Mouse (Mus musculus) liver, embryonic 11.5 days (tissue): ENCODE results near the gene Tmc3. TPM values are rescaled to one million over a fixed set of nuclear protein-coding genes. Genes with fewer than 3 reads are reported as not detected.

Experiments used
- ATAC-seq: fragments of 200-750 bp; cut with Nextera tagmentation; replicated peaks from 2 replicates; pipeline ENCODE4 v1.8.0; 2017; ENCODE audit warnings: moderate number of reproducible peaks, mild to moderate bottlenecking, moderate TSS enrichment, moderate library complexity; ENCODE audit not compliant: low FRiP score
- DNase-seq: peaks from one replicate; pipeline ENCODE4 v3.0.0-alpha.2; 2017; ENCODE audit warnings: low spot score
- H3K27ac ChIP-seq: fragments of 300-500 bp; sonication (generic); 2 replicates; pipeline ENCODE4 v1.5.1; 2014; ENCODE audit warnings: mild to moderate bottlenecking, low read depth, low read length, control low read depth
- H3K27me3 ChIP-seq: fragments of 300-500 bp; sonication (generic); replicated peaks from 2 replicates; pipeline ENCODE4 v1.6.1; 2014; ENCODE audit warnings: low read length, mixed read lengths; ENCODE audit not compliant: control insufficient read depth, insufficient read depth
- H3K36me3 ChIP-seq: fragments of 300-500 bp; sonication (generic); 2 replicates; pipeline ENCODE4 v1.6.1; 2014; ENCODE audit warnings: mild to moderate bottlenecking, low read length, moderate library complexity, mixed read lengths; ENCODE audit not compliant: control insufficient read depth, insufficient read depth
- H3K4me1 ChIP-seq: fragments of 300-500 bp; sonication (generic); replicated peaks from 2 replicates; pipeline ENCODE4 v1.6.1; 2014; ENCODE audit warnings: low read length, mixed read lengths; ENCODE audit not compliant: control insufficient read depth, insufficient read depth
- H3K4me2 ChIP-seq: fragments of 300-500 bp; sonication (generic); 2 replicates; pipeline ENCODE4 v1.6.1; 2014; ENCODE audit warnings: mild to moderate bottlenecking, control low read depth, moderate library complexity
- H3K4me3 ChIP-seq: fragments of 300-500 bp; sonication (generic); 2 replicates; pipeline ENCODE4 v1.5.1; 2014; ENCODE audit warnings: low read depth, low read length, control low read depth
- H3K9ac ChIP-seq: fragments of 300-500 bp; sonication (generic); 2 replicates; pipeline ENCODE4 v1.6.1; 2014; ENCODE audit warnings: low read depth, low read length, control low read depth
- H3K9me3 ChIP-seq: fragments of 300-500 bp; sonication (generic); 2 replicates; pipeline ENCODE4 v1.6.1; 2016; ENCODE audit warnings: low read length, inconsistent platforms, mixed read lengths; ENCODE audit not compliant: control insufficient read depth
- WGBS: fragments of 180-500 bp; shearing (Covaris S2); extraction: QIAGEN DNeasy Blood & Tissue Kit; methylation state at CpG from one replicate; pipeline ENCODE4 v1.1.7; 2014; 5-methylcytosine and 5-hydroxymethylcytosine counted together
- polyA plus RNA-seq: library from polyadenylated mRNA; unstranded; fragments of >200 nt; fragmentation: Nextera tagmentation; extraction: Ambion mirVana; gene quantifications from 2 replicates; pipeline ENCODE4 v1.2.1, GENCODE M21; 2014

Tmc3 gene
- polyA plus RNA-seq, 1 experiment from 2014 or later, result 0.47 TPM

DNA sequence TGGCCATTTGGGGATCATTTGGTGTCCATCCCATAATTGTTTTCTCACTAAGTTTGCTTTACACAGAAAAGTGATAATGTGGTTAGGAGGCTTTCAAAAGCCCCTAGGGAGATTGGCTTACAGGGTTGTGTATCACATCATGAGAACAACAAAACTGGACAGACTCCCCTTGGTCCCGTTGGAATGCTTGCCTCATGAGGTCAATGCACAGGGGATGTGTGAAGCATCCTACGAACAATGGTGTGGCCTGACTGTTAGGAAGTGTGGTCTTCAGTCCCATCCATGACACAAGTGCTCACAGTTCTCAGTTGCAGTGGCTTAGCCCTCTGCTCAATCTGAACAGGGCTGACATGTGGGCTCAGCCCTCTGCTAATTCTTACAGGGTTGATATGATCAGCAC is 12.3 kb upstream of the Tmc3 start:
- DNase-seq, result no peak
- Histone ChIP-seq H3K36me3 (no peaks in the 10 kb centered on the region), H3K4me3 (no peak overlapping the region), H3K9me3 (no peaks in the 10 kb centered on the region), H3K27ac (no peak overlapping the region), H3K4me1 (no peaks in the 10 kb centered on the region), H3K27me3 (no peaks in the 10 kb centered on the region), H3K4me2 (no peak overlapping the region), H3K9ac (no peak overlapping the region)
- ATAC-seq, result no peak
- WGBS, result 77% methylated on average over 2 of the region's 2 CpGs

DNA sequence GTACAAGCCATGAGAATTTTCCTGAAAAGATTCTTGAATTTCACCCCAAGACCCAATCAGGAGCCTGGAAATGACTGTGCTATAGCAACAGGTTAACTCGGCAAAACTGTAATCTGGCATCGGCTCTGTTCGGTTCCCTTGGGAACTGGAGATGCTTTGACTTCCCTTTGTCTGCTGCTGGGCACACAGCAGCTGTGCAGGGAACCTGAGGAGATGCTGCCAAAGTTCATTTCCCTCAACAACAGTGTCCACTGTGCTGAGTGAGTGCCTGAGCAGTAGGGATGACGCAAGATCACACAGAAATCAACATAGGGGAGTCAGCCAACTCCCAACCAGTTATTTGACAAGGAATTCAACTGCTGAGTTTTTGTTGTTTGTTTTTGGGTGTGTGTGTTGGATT is 3.8 kb upstream of the Tmc3 start:
- Histone ChIP-seq H3K4me1 (peaks cover 3% of the 10 kb centered on the region; the same call in 1 of the 2 replicates), H3K9me3 (no peaks in the 10 kb centered on the region), H3K4me2 (no peak overlapping the region), H3K4me3 (no peak overlapping the region), H3K36me3 (no peaks in the 10 kb centered on the region), H3K27me3 (no peaks in the 10 kb centered on the region), H3K9ac (no peak overlapping the region), H3K27ac (no peak overlapping the region)
- 75% methylated on average over 4 of the region's 4 CpGs for WGBS
- ATAC-seq (no peak), DNase-seq (no peak)

DNA sequence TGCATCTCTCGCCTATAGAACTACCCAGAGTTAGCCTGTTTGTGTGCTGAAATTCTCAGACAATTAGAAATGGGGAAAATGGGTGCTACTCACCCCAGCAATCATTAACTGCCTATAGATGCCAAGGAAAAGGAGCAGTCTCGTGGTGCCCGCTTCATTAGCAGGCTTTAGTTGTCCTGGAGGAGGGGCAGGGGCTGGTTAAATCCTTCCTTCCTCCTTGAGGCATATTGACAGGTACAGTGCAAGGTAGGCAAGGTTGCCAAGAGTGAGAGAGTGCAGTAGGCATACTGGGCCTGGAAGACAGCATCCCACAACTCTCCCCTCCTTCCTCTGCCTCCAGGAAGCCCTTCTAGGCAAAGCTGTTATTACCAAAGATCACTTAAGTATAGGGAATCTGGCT is 9.3 kb downstream of the Tmc3 start:
- no peak overlapping the region for H3K9ac ChIP-seq
- no peaks in the 10 kb centered on the region for H3K4me1 ChIP-seq
- WGBS, result 87% methylated on average over 3 of the region's 3 CpGs
- H3K36me3 ChIP-seq, result no peaks in the 10 kb centered on the region
- H3K4me3 ChIP-seq, result no peak overlapping the region
- ATAC-seq, result no peak
- no peaks in the 10 kb centered on the region for H3K27me3 ChIP-seq
- no peak for DNase-seq
- no peak overlapping the region for H3K4me2 ChIP-seq
- H3K9me3 ChIP-seq, result no peaks in the 10 kb centered on the region
- no peak overlapping the region for H3K27ac ChIP-seq

DNA sequence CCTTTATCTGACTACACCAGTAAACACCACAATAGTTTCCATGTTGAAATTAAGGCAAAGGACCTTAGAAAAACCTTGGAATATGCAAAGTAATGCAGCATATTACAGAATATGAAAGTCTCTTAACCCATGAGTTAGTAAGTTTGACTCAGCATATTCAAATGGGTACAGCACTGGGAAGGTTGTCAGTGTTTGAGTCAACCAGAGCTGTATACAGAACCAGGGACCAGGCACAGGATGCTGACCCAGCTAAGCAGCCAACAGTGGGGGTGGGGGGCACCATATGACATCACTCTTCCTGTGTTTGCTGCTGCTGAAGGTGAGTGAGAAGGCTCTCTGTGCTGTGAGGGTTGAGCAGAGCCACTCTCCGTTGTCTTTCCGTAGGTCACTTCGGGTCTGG is 12.3 kb downstream of the Tmc3 start:
- Histone ChIP-seq H3K4me1 (peaks cover 4% of the 10 kb centered on the region; the same call in 1 of the 2 replicates), H3K4me2 (no peak overlapping the region), H3K27me3 (no peaks in the 10 kb centered on the region), H3K36me3 (no peaks in the 10 kb centered on the region), H3K27ac (no peak overlapping the region), H3K9ac (no peak overlapping the region), H3K4me3 (no peak overlapping the region), H3K9me3 (no peaks in the 10 kb centered on the region)
- no peak for DNase-seq
- 83% methylated on average over 3 of the region's 3 CpGs for WGBS
- no peak for ATAC-seq

DNA sequence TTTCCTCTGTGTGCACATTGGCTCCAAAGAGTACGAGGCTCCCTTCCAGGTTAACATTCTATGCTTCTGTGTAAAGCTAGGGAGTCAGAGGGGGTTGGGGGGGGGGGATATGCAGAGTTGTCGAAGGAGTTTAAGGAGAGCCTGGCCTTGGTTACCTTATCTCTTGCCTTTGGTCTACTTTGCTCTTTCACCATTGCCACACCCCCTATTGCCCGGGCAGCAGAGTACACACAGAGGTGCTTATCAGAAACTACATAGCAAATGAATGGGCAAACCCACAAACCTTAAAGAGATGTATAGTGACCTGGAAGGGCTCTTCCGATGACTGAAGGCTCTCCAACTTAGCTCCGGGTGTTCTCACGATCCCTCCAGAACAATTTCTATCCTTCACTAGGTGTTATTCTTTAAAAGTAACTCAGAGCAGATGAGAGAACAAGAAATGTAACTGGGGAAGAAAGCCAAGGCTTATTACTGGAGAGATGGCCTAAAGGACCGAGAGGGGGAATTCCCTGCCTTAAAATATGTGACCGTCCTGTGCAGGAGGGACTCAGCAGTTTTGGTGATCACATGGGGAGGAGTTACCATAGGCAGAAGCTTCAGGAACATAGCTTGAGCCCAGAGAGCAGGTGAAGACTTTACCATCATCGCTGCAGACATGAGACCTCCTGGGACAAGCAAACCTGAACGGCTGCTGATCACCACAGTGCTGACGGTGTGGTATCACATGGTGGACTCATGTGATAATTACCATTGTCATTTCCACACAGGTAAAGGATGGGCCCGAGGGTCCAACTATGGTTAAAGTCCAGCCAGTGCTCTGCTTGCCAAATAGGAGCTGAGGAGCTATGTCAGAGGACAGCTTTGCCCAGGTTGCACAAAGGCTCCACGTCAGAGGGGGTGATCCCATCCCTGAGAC is 14.5 kb downstream of the Tmc3 start:
- 65% methylated on average over 13 of the region's 13 CpGs for WGBS
- H3K9ac ChIP-seq, result no peak overlapping the region
- no peak overlapping the region for H3K4me3 ChIP-seq
- no peaks in the 10 kb centered on the region for H3K36me3 ChIP-seq
- no peak overlapping the region for H3K27ac ChIP-seq
- H3K9me3 ChIP-seq, result no peaks in the 10 kb centered on the region
- no peak overlapping the region for H3K4me2 ChIP-seq
- H3K4me1 ChIP-seq, result peaks cover 4% of the 10 kb centered on the region; the same call in 1 of the 2 replicates
- DNase-seq (no peak), ATAC-seq (peak; percentile 58; the same call in 1 of the 2 replicates)
- no peaks in the 10 kb centered on the region for H3K27me3 ChIP-seq

DNA sequence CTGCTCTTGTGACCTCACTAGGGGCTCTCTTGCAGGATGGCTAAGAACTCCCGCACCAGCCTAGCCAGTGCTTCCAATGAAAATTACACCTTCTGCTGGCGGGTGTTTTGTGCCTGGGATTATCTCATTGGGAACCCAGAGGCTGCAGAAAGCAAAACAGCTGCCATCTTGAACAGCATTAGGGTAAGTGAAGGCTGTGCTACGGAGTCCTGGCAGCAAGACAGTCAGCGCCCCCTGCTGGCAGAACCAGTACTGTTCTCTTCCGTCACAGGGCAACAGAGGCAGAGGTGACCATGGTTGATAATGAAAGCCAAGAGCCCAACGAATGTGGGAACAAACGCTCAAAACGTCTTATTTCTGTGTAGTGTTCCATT is 15.2 kb downstream of the Tmc3 start:
- Histone ChIP-seq H3K4me3 (no peak overlapping the region), H3K27ac (no peak overlapping the region), H3K9ac (no peak overlapping the region), H3K27me3 (no peaks in the 10 kb centered on the region), H3K4me2 (no peak overlapping the region), H3K9me3 (no peaks in the 10 kb centered on the region), H3K4me1 (peaks cover 4% of the 10 kb centered on the region; the same call in 1 of the 2 replicates), H3K36me3 (no peaks in the 10 kb centered on the region)
- ATAC-seq (peak; percentile 75; the same call in 1 of the 2 replicates), DNase-seq (peak; percentile 43)
- 53% methylated on average over 8 of the region's 8 CpGs for WGBS

DNA sequence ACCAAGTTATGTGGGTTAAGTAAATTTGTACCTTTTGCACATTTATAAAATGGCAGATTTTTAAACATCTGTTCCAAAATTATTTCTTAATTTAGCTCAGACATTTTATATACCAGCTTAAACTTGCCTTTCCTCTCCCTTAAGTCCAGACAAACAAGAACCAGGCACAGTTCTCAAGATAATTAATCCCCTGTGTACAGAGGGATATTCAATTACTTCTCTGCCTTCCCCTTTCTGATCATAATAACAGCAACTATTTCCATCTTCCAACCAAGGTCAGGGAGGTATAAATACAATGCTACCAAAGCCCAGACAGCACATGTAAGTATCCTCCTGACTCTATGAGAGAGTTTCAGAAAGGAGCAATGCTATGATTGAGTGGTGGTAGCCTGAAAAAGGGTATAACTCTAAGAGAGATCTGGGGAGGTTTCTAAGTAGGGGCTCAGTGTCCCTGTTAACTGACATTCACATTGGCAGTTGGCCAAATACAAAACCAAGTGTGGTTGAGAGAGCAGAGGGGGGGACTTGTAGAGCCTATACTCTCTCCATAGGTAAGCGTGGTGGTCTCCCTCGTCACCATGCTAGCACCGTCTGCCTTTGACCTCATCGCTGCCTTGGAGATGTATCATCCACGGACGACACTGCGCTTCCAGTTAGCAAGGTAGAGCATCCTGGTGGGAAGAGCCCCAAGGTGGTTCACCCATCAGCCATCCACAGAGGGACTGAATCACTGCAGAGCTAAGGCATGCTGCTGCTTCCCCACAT is 19.6 kb downstream of the Tmc3 start:
- DNase-seq (no peak), ATAC-seq (no peak)
- Histone ChIP-seq H3K9me3 (no peaks in the 10 kb centered on the region), H3K4me1 (peaks cover 2% of the 10 kb centered on the region; the same call in 1 of the 2 replicates), H3K36me3 (no peaks in the 10 kb centered on the region), H3K27ac (no peak overlapping the region), H3K4me3 (no peak overlapping the region), H3K4me2 (no peak overlapping the region), H3K9ac (no peak overlapping the region), H3K27me3 (no peaks in the 10 kb centered on the region)
- WGBS, result 85% methylated on average over 7 of the region's 7 CpGs

DNA sequence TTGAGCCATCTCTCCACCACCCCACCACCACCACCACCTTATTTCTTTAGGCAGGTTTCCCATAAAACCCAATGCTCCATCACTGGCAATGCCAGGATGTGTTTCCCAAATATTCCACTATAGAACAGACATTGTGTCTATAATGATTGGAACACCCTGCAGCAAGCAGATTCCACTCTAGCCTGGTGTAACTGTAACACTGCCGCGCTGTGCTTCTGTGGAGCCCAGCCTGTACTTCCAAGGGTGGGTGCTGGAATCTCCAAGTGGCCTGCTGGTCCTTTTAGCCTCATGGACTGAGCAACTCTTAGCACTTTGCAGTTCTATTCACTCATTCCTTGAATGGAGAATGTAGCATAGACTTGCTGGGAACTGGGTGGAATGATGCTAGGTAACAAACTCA is 22.1 kb downstream of the Tmc3 start:
- H3K4me1 ChIP-seq, result no peaks in the 10 kb centered on the region
- no peak overlapping the region for H3K27ac ChIP-seq
- DNase-seq (no peak), ATAC-seq (no peak)
- WGBS, result 86% methylated on average over 2 of the region's 2 CpGs
- H3K4me2 ChIP-seq, result no peak overlapping the region
- no peaks in the 10 kb centered on the region for H3K36me3 ChIP-seq
- H3K9me3 ChIP-seq, result no peaks in the 10 kb centered on the region
- H3K4me3 ChIP-seq, result no peak overlapping the region
- H3K27me3 ChIP-seq, result no peaks in the 10 kb centered on the region
- H3K9ac ChIP-seq, result no peak overlapping the region
